Mouse (Mus musculus) hindbrain, embryonic 11.5 days (tissue): ENCODE measurements at regions not wholly inside any gene's neighbourhood (a gene's known extent, or its start where the extent isn't known, plus 50 kb on each side); places are given as distances from the start of the nearest gene placed in this dataset.

Experiments
- ATAC-seq: fragments of 200-750 bp; cut with Nextera tagmentation; 2 replicates; pipeline ENCODE4 v1.8.0; 2017; ENCODE audit warnings: mild to moderate bottlenecking, moderate TSS enrichment, moderate library complexity; ENCODE audit not compliant: low FRiP score
- DNase-seq: peaks from one replicate; pipeline ENCODE4 v3.0.0-alpha.2; 2015; ENCODE audit warnings: low spot score
- H3K27ac ChIP-seq: fragments of 300-500 bp; sonication (generic); 2 replicates; pipeline ENCODE4 v1.5.1; 2014; ENCODE audit warnings: mild to moderate bottlenecking, low read depth, low read length
- H3K27me3 ChIP-seq: fragments of 300-500 bp; sonication (generic); 2 replicates; pipeline ENCODE4 v1.6.1; 2014; ENCODE audit warnings: mild to moderate bottlenecking, low read length, moderate library complexity, mixed read lengths; ENCODE audit not compliant: control insufficient read depth, insufficient read depth
- H3K36me3 ChIP-seq: fragments of 300-500 bp; sonication (generic); 2 replicates; pipeline ENCODE4 v1.6.1; 2014; ENCODE audit warnings: mild to moderate bottlenecking, low read length, moderate library complexity, mixed read lengths; ENCODE audit not compliant: control insufficient read depth, insufficient read depth
- H3K4me1 ChIP-seq: fragments of 300-500 bp; sonication (generic); replicated peaks from 2 replicates; pipeline ENCODE4 v1.6.1; 2014; ENCODE audit warnings: low read length, mixed read lengths; ENCODE audit not compliant: control insufficient read depth, insufficient read depth
- H3K4me2 ChIP-seq: fragments of 300-500 bp; sonication (generic); replicated peaks from 2 replicates; pipeline ENCODE4 v1.6.1; 2014; ENCODE audit warnings: mild to moderate bottlenecking, low read depth, low read length
- H3K4me3 ChIP-seq: fragments of 300-500 bp; sonication (generic); 2 replicates; pipeline ENCODE4 v1.5.1; 2014; ENCODE audit warnings: low read depth, low read length
- H3K9ac ChIP-seq: fragments of 300-500 bp; sonication (generic); 2 replicates; pipeline ENCODE4 v1.6.1; 2014; ENCODE audit warnings: low read depth, low read length
- H3K9me3 ChIP-seq: fragments of 300-500 bp; sonication (generic); 2 replicates; pipeline ENCODE4 v1.6.1; 2016; ENCODE audit warnings: low read length; ENCODE audit not compliant: control insufficient read depth
- WGBS: fragments of 180-500 bp; shearing (Covaris S2); extraction: QIAGEN DNeasy Blood & Tissue Kit; methylation state at CpG from one replicate; pipeline ENCODE4 v1.1.7; 2014; 5-methylcytosine and 5-hydroxymethylcytosine counted together

DNA sequence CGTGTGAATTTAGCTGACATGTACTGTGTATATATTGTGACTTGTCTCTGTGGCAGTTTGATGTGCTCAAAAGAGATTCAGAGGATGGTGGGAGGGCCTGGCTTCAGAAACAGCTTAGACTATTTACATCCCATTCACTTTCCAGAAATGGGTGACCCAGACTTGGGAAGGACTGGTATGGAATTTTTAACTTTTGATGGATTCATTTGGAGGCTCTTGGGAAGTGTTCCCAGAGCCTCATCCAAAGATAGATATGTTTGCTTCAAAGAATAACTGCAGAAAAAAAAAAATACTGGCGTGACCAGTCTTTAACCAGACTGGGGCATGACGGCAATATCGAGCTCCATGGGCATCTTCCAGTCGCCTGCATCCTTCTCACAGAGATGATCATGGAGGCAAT lies 84.6 kb upstream of the Ptgfrn start:
- no peaks in the 10 kb centered on the region for H3K27me3 ChIP-seq

DNA sequence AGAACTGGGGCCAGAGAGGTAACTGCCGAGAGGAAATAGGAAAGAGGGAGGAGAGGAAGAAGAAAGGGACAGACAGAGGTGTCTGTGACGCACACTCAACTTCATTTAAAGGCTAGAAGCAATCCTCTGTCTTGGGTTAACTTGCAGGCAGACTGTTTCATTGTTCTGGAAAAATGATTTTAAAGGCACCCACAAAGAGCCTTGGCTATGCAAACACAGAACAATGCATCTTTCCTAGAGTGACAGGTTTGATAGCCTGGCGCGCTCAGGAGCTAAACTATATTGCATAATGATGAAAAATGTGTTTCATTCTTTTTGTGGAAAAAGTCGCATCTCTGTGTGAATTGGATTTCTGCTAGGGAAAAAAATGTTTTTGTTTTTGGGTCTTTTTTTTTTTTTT lies 84.2 kb upstream of the Ptgfrn start:
- H3K27ac ChIP-seq = no peak overlapping the region
- no peak overlapping the region for H3K9ac ChIP-seq
- no peaks in the 10 kb centered on the region for H3K9me3 ChIP-seq
- DNase-seq (no peak), ATAC-seq (no peak)
- H3K4me2 ChIP-seq = no peak overlapping the region
- no peak overlapping the region for H3K4me3 ChIP-seq
- H3K36me3 ChIP-seq = no peaks in the 10 kb centered on the region
- H3K27me3 ChIP-seq = no peaks in the 10 kb centered on the region
- H3K4me1 ChIP-seq = no peaks in the 10 kb centered on the region
- 58% methylated on average over 5 of the region's 5 CpGs for WGBS

More for the DNA sequence above, 84.6 kb upstream of the Ptgfrn start:
- H3K4me1 ChIP-seq = no peaks in the 10 kb centered on the region
- ATAC-seq (no peak), DNase-seq (no peak)
- H3K4me3 ChIP-seq = no peak overlapping the region
- H3K27ac ChIP-seq = no peak overlapping the region
- no peaks in the 10 kb centered on the region for H3K9me3 ChIP-seq
- H3K9ac ChIP-seq = no peak overlapping the region
- H3K4me2 ChIP-seq = no peak overlapping the region
- WGBS = 87% methylated on average over 5 of the region's 5 CpGs
- H3K36me3 ChIP-seq = no peaks in the 10 kb centered on the region

DNA sequence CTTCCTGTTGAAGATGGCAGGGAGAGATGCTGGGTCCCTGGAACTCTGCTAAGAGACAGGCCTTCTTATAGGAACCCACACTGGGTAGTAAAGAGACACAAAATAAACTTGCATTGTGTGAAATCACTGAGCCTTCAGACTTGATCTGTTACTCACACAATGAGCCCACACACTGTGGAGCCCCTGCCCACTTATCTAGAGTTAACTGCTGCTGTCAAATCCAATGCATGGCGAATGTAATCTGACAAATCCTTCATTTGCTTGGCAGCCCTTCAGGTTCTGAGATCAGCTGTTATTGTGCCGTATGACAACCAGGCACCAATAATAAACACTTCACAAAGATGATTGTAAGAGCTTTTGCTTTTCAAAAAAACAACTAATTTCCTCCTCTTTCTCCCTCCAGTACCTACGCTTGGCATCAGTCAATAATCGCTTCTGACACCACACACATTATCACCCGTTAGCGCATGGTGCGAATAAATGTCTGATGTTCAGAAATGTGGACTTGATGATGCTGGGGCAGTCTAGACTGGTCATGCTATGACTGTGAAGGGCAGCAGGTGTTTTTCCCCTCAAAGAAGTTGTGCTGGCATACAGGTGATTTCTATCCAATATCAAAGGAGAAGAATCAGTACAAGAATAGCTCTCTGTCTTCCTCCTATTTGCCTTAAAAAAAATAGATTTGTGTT lies 81.4 kb upstream of the Ptgfrn start:
- DNase-seq = no peak
- no peaks in the 10 kb centered on the region for H3K9me3 ChIP-seq
- H3K4me1 ChIP-seq = no peaks in the 10 kb centered on the region
- H3K36me3 ChIP-seq = no peaks in the 10 kb centered on the region
- H3K4me2 ChIP-seq = no peak overlapping the region
- no peak overlapping the region for H3K4me3 ChIP-seq
- H3K27ac ChIP-seq = no peak overlapping the region
- H3K27me3 ChIP-seq = no peaks in the 10 kb centered on the region
- no peak for ATAC-seq
- H3K9ac ChIP-seq = no peak overlapping the region
- 81% methylated on average over 7 of the region's 7 CpGs for whole genome bisulfite sequencing

DNA sequence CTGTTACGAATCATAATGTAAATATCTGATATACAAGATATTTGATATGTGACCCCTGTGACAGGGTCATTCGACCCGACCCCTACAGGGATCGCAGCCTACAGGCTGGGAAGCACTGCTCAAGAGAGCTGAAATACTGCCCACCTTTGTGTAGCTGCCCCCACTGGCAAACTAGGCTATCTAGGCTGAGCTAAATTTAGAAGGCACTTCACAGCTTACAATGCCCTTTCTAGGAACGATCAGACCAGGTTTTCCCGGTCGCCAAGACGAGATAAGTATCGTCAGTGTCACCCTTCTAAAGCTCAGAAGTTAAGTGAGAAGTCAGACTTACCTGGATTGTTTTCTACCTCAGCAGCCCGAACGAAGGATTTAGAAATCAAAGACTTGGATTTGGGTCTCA lies 71.9 kb upstream of the Ptgfrn start:
- no peaks in the 10 kb centered on the region for H3K27me3 ChIP-seq
- 0 out of 2 replicates have a peak, but pooled peaks cover 2% of the 10 kb centered on the region for H3K9me3 ChIP-seq
- H3K36me3 ChIP-seq = no peaks in the 10 kb centered on the region
- no peak overlapping the region for H3K4me3 ChIP-seq
- no peak overlapping the region for H3K4me2 ChIP-seq
- ATAC-seq = no peak
- H3K4me1 ChIP-seq = no peaks in the 10 kb centered on the region
- 93% methylated on average over 11 of the region's 11 CpGs for WGBS
- no peak overlapping the region for H3K9ac ChIP-seq
- DNase-seq = no peak
- no peak overlapping the region for H3K27ac ChIP-seq

- no peak overlapping the region for H3K27ac ChIP-seq
- no peaks in the 10 kb centered on the region for H3K27me3 ChIP-seq
- H3K36me3 ChIP-seq = no peaks in the 10 kb centered on the region
- H3K9ac ChIP-seq = no peak overlapping the region
- H3K9me3 ChIP-seq = no peaks in the 10 kb centered on the region
- DNase-seq (no peak), ATAC-seq (no peak)
- H3K4me3 ChIP-seq = no peak overlapping the region
- WGBS = 88% methylated on average over 6 of the region's 6 CpGs
- no peak overlapping the region for H3K4me2 ChIP-seq
- no peaks in the 10 kb centered on the region for H3K4me1 ChIP-seq
Observed at GRCm38 (mm10) chr3:101173954-101174353, 63.9 kb upstream of the Ptgfrn start.

GRCm38 (mm10) chr3:101170037-101171019 lies 60.2 kb upstream of the Ptgfrn start:
- WGBS = 72% methylated on average over 15 of the region's 15 CpGs
- Histone ChIP-seq H3K27me3 (no peaks in the 10 kb centered on the region), H3K27ac (no peak overlapping the region), H3K4me3 (no peak overlapping the region), H3K9ac (no peak overlapping the region), H3K9me3 (no peaks in the 10 kb centered on the region), H3K4me1 (no peaks in the 10 kb centered on the region), H3K4me2 (no peak overlapping the region), H3K36me3 (no peaks in the 10 kb centered on the region)
- no peak for ATAC-seq
- no peak for DNase-seq

DNA sequence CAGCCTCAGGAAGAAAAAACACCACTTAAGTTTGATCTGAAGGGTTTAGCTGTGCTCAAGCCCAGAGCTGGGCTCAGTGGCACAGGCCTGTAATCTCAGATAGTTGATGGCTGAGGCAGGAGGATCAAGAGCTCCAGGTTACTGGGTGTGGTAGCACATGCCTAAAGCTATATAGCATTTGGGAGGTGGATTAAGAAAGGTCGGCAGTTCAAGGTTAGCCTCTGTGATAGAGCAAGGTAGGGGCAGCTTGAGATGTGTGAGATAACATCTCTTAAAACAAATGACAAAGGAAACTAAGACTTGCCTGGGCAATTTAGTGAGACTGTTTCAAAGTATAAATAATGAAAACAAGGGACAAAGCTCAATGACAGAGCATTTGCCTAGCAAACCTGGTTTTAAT lies 56.9 kb upstream of the Ptgfrn start:
- H3K36me3 ChIP-seq = no peaks in the 10 kb centered on the region
- no peak overlapping the region for H3K4me2 ChIP-seq
- H3K27ac ChIP-seq = no peak overlapping the region
- H3K9me3 ChIP-seq = no peaks in the 10 kb centered on the region
- ATAC-seq = no peak
- H3K27me3 ChIP-seq = no peaks in the 10 kb centered on the region; the same call in 1 of the 2 replicates
- no peak overlapping the region for H3K9ac ChIP-seq
- WGBS = 91% methylated on average over 1 of the region's 1 CpGs
- no peak overlapping the region for H3K4me3 ChIP-seq
- no peak for DNase-seq
- H3K4me1 ChIP-seq = no peaks in the 10 kb centered on the region

GRCm38 (mm10) chr3:101166580-101166979 lies 56.5 kb upstream of the Ptgfrn start:
- H3K9ac ChIP-seq = no peak overlapping the region
- no peak overlapping the region for H3K4me3 ChIP-seq
- H3K4me2 ChIP-seq = no peak overlapping the region
- no peak for DNase-seq
- no peaks in the 10 kb centered on the region; the same call in 1 of the 2 replicates for H3K27me3 ChIP-seq
- no peaks in the 10 kb centered on the region for H3K36me3 ChIP-seq
- H3K9me3 ChIP-seq = no peaks in the 10 kb centered on the region
- H3K27ac ChIP-seq = no peak overlapping the region
- whole genome bisulfite sequencing = 91% methylated on average over 7 of the region's 7 CpGs
- ATAC-seq = no peak
- H3K4me1 ChIP-seq = no peaks in the 10 kb centered on the region
